Mouse (Mus musculus): Measurements from ENCODE around the gene Ncoa7. TPM values are rescaled to one million over a fixed set of nuclear protein-coding genes. Genes with fewer than 3 reads are reported as not detected.
"Not testable (repeated sequence)": the region's sequence is repeated elsewhere in the genome, so short reads cannot be mapped to it uniquely, and the experiment has no call there.

Ncoa7 gene
- total RNA-seq, 2 experiments from 2014 or later, result 97.2 to 104 TPM

DNA sequence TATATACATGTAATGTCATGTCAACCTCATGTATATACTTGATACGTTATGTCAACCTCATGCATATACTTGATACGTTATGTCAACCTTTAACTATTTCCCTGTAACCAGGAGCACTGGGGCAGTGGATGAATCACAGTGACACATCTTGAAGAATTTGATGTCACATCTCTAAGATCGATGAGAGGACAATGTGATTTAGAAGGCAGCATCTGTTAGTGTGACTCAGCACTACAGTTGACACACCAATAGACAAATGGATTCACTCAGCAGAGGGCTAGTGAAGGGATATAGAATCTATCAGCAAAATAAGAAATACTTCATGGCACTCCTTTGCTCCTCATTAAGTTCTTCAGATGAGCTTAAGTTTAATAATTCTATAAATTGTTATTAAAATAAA is 116.3 kb downstream of the Ncoa7 start:
- intact Hi-C loops (cut with DNase I), result no loop called here
- no peak for TF ChIP-seq CTCF (IDR thresholded peaks at IDR 0.05)
- Histone ChIP-seq H3K27ac (no peak overlapping the region), H3K4me3 (no peak overlapping the region)
- DNase-seq (ENCODE audit: extremely low spot score in 1 of 2, low spot score in 2 of 2), result no peak

DNA sequence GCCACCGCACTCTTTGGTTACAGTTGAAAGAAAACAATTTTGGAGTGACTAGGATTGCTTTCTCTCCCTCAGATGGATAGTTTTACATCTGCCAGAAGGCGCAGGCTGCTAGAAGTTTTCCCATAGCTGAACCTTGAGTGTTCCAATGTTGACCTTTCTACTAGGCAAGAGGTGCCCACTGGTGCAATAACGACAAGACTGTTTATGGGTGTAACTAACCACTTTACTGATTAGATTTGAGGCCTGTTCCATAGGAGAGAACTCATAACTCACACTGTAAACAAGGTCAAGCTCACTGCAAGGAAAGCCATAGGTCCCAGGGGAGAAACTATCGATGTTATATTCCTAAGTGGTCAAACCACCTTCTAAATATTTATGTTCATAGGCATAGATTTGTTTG is 119.7 kb downstream of the Ncoa7 start:
- TF ChIP-seq CTCF (IDR thresholded peaks at IDR 0.05), result no peak
- H3K27ac ChIP-seq, result no peak overlapping the region
- no peak for DNase-seq (ENCODE audit: extremely low spot score in 1 of 2, low spot score in 2 of 2)
- intact Hi-C loops (cut with DNase I), result no loop called here
- no peak overlapping the region for H3K4me3 ChIP-seq

GRCm38 (mm10) chr10:30679756-30680155 is 123.4 kb downstream of the Ncoa7 start:
- Histone ChIP-seq H3K4me3 (no peak overlapping the region), H3K27ac (no peak overlapping the region)
- TF ChIP-seq CTCF (IDR thresholded peaks at IDR 0.05), result no peak
- DNase-seq (ENCODE audit: extremely low spot score in 1 of 2, low spot score in 2 of 2), result no peak
- intact Hi-C loops (cut with DNase I), result no loop called here

- no peak overlapping the region for H3K27ac ChIP-seq
- TF ChIP-seq CTCF (IDR thresholded peaks at IDR 0.05), result no peak
- H3K4me3 ChIP-seq, result no peak overlapping the region
- intact Hi-C loops (cut with DNase I), result no loop called here
- no peak for DNase-seq (ENCODE audit: extremely low spot score in 1 of 2, low spot score in 2 of 2)
Measured at GRCm38 (mm10) chr10:30678051-30678450, 125.1 kb downstream of the Ncoa7 start.

DNA sequence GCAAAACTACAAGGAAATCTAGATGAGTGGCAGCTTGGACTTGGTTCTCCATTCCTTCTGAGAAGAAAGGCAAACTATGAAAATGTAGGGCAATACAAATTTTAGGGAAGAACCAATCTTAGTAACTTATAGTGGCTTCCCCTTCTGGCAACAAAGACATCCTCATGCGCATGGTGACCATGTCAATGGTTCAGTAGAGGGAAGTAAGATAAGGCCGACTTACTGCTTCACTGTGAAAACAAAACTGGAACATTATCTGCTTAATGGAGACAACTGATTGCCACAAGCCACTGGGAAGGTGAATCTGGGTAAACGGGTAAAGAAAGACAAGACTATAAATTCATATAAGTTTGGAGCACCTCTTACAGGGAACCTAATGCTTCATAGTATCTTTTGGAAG is 128.3 kb downstream of the Ncoa7 start:
- H3K4me3 ChIP-seq, result no peak overlapping the region
- intact Hi-C loops (cut with DNase I), result no loop called here
- no peak for DNase-seq (ENCODE audit: extremely low spot score in 1 of 2, low spot score in 2 of 2)
- H3K27ac ChIP-seq, result no peak overlapping the region
- TF ChIP-seq CTCF (IDR thresholded peaks at IDR 0.05), result no peak

DNA sequence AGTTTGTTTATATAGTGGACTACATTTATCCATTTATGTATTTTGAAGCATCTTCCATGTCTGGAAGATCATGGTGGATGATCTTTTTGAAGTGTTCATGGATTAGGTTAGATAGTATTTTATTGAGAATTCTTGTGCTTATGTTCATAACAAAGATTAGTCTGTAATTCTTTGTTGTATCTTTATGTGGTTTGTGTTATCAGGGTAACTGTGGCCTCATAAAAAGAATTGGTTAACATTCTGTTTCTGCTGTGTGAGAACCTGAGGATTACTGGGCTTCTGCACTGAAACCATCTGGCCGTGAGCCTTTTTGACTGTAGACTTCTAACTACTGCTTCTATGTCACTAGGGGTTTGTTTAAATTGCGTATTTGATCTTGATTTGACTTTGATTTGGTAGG is 136.5 kb downstream of the Ncoa7 start:
- intact Hi-C loops (cut with DNase I), result no loop called here
- no peak for DNase-seq (ENCODE audit: extremely low spot score in 1 of 2, low spot score in 2 of 2)
- Histone ChIP-seq H3K27ac (no peak overlapping the region), H3K4me3 (no peak overlapping the region)
- no peak for TF ChIP-seq CTCF (IDR thresholded peaks at IDR 0.05)

GRCm38 (mm10) chr10:30660564-30661328 is 142.4 kb downstream of the Ncoa7 start:
- intact Hi-C loops (cut with DNase I), result loop anchor here (2.0 kb wide), 1 partner anchor 142 kb away; the partner anchor contains the start of gene Ncoa7
- Histone ChIP-seq H3K4me3 (no peak overlapping the region), H3K27ac (no peak overlapping the region)
- DNase-seq (ENCODE audit: extremely low spot score in 1 of 2, low spot score in 2 of 2), result no peak
- peak; percentile 63 for TF ChIP-seq CTCF (IDR thresholded peaks at IDR 0.05)

- intact Hi-C loops (cut with DNase I), result no loop called here
- no peak for DNase-seq (ENCODE audit: extremely low spot score in 1 of 2, low spot score in 2 of 2)
- TF ChIP-seq CTCF (IDR thresholded peaks at IDR 0.05), result no peak
- H3K27ac ChIP-seq, result no peak overlapping the region
- H3K4me3 ChIP-seq, result no peak overlapping the region
Measured at GRCm38 (mm10) chr10:30655655-30656054, 147.5 kb downstream of the Ncoa7 start.

- H3K4me3 ChIP-seq, result no peak overlapping the region
- intact Hi-C loops (cut with DNase I), result no loop called here
- H3K27ac ChIP-seq, result no peak overlapping the region
- TF ChIP-seq CTCF (IDR thresholded peaks at IDR 0.05), result no peak
- no peak for DNase-seq (ENCODE audit: extremely low spot score in 1 of 2, low spot score in 2 of 2)
Measured at GRCm38 (mm10) chr10:30647681-30648080, 155.4 kb downstream of the Ncoa7 start.

GRCm38 (mm10) chr10:30638216-30638615 is 164.9 kb downstream of the Ncoa7 start:
- Histone ChIP-seq H3K27ac (no peak overlapping the region), H3K4me3 (no peak overlapping the region)
- TF ChIP-seq CTCF (IDR thresholded peaks at IDR 0.05), result no peak
- no peak for DNase-seq (ENCODE audit: extremely low spot score in 1 of 2, low spot score in 2 of 2)
- intact Hi-C loops (cut with DNase I), result no loop called here

- DNase-seq (ENCODE audit: extremely low spot score in 1 of 2, low spot score in 2 of 2); H3K4me3 ChIP-seq; H3K27ac ChIP-seq; intact Hi-C loops (cut with DNase I): not testable (repeated sequence)
Measured at GRCm38 (mm10) chr10:30636474-30637154, 166.5 kb downstream of the Ncoa7 start.

DNA sequence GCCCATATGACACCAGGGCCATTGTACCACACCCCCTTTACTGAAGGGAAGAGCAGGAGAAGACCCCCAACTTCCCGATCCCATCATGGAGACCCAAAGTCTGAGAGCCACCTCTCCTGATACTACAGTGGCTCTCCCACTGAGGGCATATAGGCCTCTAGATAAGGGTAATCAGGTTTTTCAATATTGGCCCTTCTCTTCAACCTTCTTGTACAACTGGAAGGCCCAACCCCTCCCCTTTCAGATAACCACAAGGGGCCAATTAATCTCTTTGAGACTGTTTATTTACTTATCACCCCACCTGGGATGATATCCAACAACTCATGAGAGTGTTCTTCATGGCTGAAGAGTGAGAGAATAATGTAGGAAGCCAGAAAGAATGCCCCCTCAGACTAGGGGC is 170.4 kb downstream of the Ncoa7 start:
- Histone ChIP-seq H3K4me3 (no peak overlapping the region), H3K27ac (no peak overlapping the region)
- DNase-seq (ENCODE audit: extremely low spot score in 1 of 2, low spot score in 2 of 2), result no peak
- TF ChIP-seq CTCF (IDR thresholded peaks at IDR 0.05), result no peak
- intact Hi-C loops (cut with DNase I), result no loop called here

DNA sequence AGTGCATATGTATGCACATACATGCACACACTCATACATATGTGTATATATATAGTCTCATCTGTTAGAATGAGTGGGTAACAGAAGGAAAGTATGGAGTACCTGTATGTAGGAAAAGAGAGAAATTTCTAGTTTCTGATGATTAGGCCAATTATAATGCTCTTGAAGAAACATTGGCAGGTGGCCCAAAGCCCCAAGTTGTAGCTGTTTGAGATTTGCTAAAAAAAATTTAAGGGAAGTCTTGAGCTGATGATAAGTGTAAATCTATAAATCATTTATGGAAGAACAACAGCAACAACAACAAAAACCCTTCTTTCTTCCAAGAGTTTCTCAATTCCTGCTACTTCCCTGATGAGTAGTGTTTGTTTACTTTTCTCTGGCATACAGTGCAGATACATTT is 173.1 kb downstream of the Ncoa7 start:
- TF ChIP-seq CTCF (IDR thresholded peaks at IDR 0.05), result no peak
- intact Hi-C loops (cut with DNase I), result no loop called here
- no peak for DNase-seq (ENCODE audit: extremely low spot score in 1 of 2, low spot score in 2 of 2)
- no peak overlapping the region for H3K4me3 ChIP-seq
- H3K27ac ChIP-seq, result no peak overlapping the region
